Mouse (Mus musculus) granulocyte monocyte progenitor cell, adult 5-6 weeks (primary cell): ENCODE data around the gene Adam10. TPM values are rescaled to one million over a fixed set of nuclear protein-coding genes. Genes with fewer than 3 reads are reported as not detected.

ENCODE experiments used
- ATAC-seq: replicated peaks from 2 replicates; pipeline ENCODE4 v1.8.0; 2016; ENCODE audit warnings: mild to moderate bottlenecking, moderate TSS enrichment, inconsistent platforms; ENCODE audit not compliant: poor library complexity, severe bottlenecking
- total RNA-seq, 2 experiments: library from RNA; stranded (forward) in 1 of 2; stranded (reverse) in 1 of 2; fragments of 200-712, 200-1000 nt in 1 of 2; fragments of >200 nt in 1 of 2; fragmentation: Nextera tagmentation in 1 of 2; gene quantifications; 2 replicates each; pipeline ENCODE4 v1.2.3; 2014 to 2017

Adam10 gene
- total RNA-seq, 2 experiments from 2014 or later: 46.5 to 70.7 TPM

- ATAC-seq: peak; percentile 89
These were observed 82.2 kb downstream of the Adam10 start for GRCm38 (mm10) chr9:70760974-70761373.

GRCm38 (mm10) chr9:70775517-70775916 is 96.7 kb downstream of the Adam10 start:
- ATAC-seq: no peak

GRCm38 (mm10) chr9:70782191-70782590 is 103.4 kb downstream of the Adam10 start:
- ATAC-seq: no peak

GRCm38 (mm10) chr9:70788705-70789104 is 109.9 kb downstream of the Adam10 start:
- ATAC-seq: no peak

- ATAC-seq: no peak
These were observed 111.8 kb downstream of the Adam10 start for GRCm38 (mm10) chr9:70790621-70791020.

- ATAC-seq: no peak
These were observed 116.0 kb downstream of the Adam10 start for GRCm38 (mm10) chr9:70794643-70795438.

- no peak for ATAC-seq
These were observed 116.6 kb downstream of the Adam10 start for GRCm38 (mm10) chr9:70795439-70795757.

GRCm38 (mm10) chr9:70800588-70801315 is 122.0 kb downstream of the Adam10 start:
- ATAC-seq: no peak

GRCm38 (mm10) chr9:70801761-70802160 is 123.0 kb downstream of the Adam10 start:
- no peak for ATAC-seq

- ATAC-seq: no peak
These were observed 124.0 kb downstream of the Adam10 start for GRCm38 (mm10) chr9:70802816-70803215.

- ATAC-seq: peak; percentile 70
These were observed 127.3 kb downstream of the Adam10 start for GRCm38 (mm10) chr9:70806069-70806468.

- no peak for ATAC-seq
These were observed 128.9 kb downstream of the Adam10 start for GRCm38 (mm10) chr9:70807714-70808113.

- ATAC-seq: peak; percentile 86
These were observed 133.8 kb downstream of the Adam10 start for GRCm38 (mm10) chr9:70812551-70812950.

- ATAC-seq: no peak
These were observed 138.0 kb downstream of the Adam10 start for GRCm38 (mm10) chr9:70816701-70817305.

- no peak for ATAC-seq
These were observed 138.6 kb downstream of the Adam10 start for GRCm38 (mm10) chr9:70817396-70817795.

GRCm38 (mm10) chr9:70818739-70819138 is 139.9 kb downstream of the Adam10 start:
- ATAC-seq: no peak

- no peak for ATAC-seq
These were observed 145.3 kb downstream of the Adam10 start for GRCm38 (mm10) chr9:70824103-70824502.

GRCm38 (mm10) chr9:70827911-70828310 is 149.1 kb downstream of the Adam10 start:
- no peak for ATAC-seq
